Mouse (Mus musculus): Measurements from ENCODE around the gene Cnnm4.

The Cnnm4 gene

GRCm38 (mm10) chr1:36473211-36473780 lies 1.9 kb downstream of the Cnnm4 start:
- no peak for DNase-seq (ENCODE audit: low read depth, low spot score)

DNA sequence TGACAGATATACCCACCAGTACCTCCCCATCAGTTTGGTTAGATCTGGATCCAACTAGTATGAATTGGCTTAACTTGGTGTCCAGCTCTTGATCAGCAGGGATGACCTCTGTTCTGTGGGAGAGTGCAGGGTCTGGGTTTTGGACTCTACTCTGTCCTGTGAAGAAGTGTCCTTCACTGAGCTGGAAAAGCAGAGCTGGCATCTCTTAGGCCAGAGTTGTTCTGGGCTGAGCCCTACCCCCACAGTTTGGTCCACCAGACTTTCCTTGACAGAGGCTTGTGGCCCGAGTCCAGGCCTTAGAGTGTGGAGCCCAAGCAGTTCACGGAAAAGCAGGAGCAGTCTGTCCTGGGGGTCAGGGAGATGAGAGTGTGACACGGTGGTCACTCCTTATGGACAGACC lies 3.2 kb downstream of the Cnnm4 start:
- no peak for DNase-seq (ENCODE audit: low read depth, low spot score)

DNA sequence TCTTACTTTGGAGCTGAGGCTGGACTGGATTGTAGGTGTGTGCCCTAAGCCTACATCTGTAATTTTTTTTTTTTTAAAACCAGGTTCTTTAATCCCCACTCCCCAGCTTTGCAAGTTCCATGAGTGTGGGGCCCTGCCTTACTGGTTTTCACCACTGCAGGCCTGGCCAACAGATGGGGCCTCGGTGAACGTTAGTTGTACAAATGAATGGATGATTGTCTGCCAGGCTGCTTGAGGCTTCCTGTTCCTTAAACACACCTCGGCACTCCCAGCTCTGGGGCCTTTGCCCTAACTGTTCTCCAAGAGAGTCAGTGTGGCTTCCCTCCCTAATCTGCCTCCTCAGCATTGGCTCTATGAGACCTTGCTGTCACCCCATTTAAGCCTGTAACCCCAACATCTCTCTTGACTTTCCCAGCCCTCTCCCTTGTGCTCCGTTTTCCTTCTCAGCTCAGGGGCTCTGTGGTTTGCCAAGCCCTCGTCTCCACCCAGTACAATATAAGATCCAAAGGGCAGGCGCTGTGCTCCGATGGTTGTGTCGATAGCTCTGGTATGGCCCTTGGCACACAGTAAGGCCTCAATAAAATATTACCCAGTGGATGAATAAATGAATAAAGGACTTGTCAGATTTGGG lies 4.2 kb downstream of the Cnnm4 start:
- DNase-seq (ENCODE audit: low read depth, low spot score): peak; percentile 22

DNA sequence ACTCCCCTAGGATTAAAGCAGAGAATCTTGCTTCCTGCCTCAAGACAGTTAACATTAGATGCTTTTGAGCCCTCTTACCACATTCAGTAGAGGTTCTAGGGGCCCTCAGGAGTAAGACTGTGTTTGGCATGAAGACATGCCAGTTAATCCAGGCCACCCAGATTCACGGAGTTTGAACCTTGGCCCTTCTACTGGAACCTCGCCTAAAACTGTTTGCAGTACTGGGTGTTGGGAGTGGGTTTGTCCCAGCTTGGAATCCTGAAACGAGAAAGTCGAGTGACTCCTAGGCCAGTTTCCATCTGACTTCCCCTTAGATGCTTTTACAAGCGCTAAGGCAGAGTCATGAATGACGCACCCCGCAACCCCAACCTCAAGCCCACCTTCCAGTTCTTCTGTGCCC lies 5.0 kb downstream of the Cnnm4 start:
- no peak for DNase-seq (ENCODE audit: low read depth, low spot score)

DNA sequence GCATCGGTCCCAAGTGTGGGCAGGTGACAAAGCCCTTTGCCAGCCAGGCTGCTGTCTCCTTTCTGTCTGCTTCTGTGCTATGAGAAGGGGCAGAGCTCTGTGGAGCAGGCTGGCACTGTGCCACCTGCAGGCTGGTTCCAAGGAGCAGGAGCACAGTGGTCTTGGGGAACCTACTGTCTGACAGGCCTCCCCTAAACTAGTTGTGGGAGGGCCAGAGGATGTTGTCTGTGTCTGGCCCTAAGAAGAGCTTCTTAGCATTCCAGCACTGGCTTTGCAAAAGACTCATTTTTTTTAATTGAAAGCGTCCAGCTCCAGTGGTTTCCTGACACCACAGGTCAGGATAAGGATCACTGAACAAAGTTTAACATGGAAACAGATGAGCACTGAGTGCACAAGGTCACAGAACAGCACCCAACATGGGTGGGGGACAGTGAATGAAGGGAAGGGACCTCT lies 6.9 kb downstream of the Cnnm4 start:
- DNase-seq (ENCODE audit: low read depth, low spot score): no peak

DNA sequence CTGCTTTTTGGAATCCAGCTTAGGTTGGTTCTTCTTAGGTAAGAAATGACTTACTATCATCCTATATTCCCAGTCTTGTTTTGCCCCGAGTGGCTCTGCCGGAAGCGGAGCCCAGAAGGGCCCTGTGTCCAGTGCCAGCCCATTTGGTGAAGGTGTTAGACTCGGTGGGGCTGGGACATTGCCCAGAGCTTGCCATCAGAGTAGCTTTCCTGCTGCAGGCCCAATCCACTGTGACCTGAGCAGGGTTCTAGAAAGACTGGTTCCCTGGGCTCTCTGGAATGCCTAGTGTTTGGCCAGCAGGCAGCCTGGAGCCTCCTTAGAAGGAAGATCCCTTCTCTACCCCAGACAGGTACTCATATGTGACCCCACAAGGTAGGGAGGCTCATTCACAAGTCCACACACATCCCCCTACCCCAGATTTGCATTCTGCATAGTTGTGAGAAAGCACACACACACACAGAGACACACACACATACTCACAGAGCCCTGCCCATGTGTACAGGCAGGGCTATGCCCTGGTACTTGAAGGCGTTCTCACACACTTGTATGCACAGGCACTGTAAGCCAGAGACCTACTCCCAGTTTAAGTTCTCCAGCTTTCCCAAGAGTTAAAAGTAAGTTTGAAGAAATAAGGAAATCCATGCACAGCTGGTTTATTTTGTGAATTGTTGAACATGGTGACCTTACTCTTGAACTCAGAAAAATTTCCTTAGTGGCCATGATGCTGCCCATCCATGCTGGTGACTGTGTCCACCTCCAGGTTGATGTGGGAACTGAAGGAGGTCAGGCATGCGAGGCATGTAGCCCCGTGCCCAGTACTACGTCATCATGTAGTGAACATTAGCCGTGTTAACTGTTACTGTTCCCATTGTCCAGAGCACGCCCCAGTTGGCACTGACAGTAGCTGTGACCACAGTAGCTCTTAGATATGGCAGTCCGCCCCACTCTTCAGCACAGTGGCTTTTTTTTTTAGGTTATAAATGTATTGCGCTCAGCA lies 8.8 kb downstream of the Cnnm4 start:
- DNase-seq (ENCODE audit: low read depth, low spot score): no peak

- DNase-seq (ENCODE audit: low read depth, low spot score): no peak
Measured at GRCm38 (mm10) chr1:36483825-36484224, 12.4 kb downstream of the Cnnm4 start.

DNA sequence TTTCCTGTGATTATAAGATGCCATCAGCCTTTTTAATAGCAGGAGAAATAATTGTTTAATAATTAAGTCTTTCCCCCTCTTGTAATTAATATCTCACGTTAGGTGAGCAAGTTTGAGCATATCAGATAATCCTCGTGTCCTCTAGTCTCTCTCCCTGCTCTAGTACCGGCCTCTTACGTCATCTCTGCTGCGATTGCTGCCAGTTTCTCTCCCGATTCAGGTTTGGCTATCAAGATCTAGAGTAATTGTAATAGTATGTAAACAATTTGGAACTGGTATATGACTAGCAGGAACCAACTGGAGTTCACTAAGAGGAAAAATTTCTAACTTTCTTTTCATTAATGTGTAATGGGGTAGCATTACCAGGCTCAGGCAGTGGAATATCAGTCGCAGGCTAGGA lies 13.7 kb downstream of the Cnnm4 start:
- no peak for DNase-seq (ENCODE audit: low read depth, low spot score)

DNA sequence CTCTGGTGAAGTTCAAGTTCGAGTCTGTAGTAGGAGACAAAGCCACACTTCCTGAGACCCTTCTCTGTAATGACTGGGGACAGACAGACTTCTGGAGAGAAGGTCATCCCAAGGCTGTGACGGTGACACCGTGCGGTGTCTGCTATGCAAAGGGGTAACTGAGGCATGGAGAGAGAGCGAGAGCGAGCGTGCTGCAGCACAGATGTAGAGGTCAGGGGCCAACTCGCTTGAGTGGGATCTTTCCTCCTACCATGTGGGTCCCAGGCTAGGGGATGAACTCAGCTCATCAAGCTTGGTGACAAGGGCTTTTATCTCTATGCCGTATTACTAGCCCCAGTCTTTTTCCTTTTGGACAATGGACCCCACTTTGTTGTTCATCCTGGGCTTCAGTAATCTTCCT lies 15.7 kb downstream of the Cnnm4 start:
- DNase-seq (ENCODE audit: low read depth, low spot score): peak; percentile 18

- DNase-seq (ENCODE audit: low read depth, low spot score): no peak
Measured at GRCm38 (mm10) chr1:36489661-36490060, 18.2 kb downstream of the Cnnm4 start.

- peak; percentile 45 for DNase-seq (ENCODE audit: low read depth, low spot score)
Measured at GRCm38 (mm10) chr1:36492416-36493139, 21.2 kb downstream of the Cnnm4 start.

DNA sequence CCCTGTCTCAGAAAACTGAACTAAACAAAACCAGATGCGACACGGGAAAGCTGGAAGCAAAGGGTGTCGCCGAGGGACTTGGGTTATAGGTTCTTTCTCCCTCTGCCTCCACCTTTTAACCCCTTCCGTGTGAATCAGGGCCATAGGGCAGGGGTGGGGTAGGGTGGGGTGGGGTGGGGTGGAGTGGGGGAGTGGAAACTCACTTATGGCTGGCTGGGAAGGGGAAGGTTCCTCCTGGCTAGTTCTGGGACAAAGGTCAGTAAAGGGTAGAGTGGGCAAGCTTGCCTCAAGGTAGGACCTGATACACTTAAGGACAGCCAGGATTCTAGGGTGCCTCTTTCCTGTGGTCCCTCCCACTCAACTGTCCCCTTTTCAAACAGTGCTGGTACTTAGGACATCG lies 21.9 kb downstream of the Cnnm4 start:
- no peak for DNase-seq (ENCODE audit: low read depth, low spot score)

GRCm38 (mm10) chr1:36496719-36497118 lies 25.3 kb downstream of the Cnnm4 start:
- no peak for DNase-seq (ENCODE audit: low read depth, low spot score)

DNA sequence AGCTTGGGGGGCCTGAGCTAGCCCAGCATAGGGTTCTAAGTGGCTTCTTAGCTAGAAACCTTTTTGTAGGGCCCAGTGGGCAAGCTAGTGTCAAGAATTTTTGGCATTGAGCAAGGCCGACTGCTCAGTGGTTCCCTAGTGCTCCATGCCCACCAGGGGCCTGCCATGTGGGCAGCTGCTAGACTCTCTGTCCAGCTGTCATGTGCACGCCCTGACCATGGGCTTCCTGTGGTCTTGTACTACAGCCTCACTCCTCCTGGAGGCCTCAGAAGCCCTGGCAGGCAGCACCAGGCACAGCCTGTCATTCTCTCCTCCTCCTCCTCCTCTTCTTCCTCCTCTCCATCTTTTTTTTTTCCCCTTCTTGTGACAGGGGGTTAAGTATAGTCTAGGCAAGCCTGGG lies 25.9 kb downstream of the Cnnm4 start:
- DNase-seq (ENCODE audit: low read depth, low spot score): no peak

GRCm38 (mm10) chr1:36501261-36501660 lies 29.8 kb downstream of the Cnnm4 start:
- DNase-seq (ENCODE audit: low read depth, low spot score): peak; percentile 75

- no peak for DNase-seq (ENCODE audit: low read depth, low spot score)
Measured at GRCm38 (mm10) chr1:36508238-36508637, 36.8 kb downstream of the Cnnm4 start.

GRCm38 (mm10) chr1:36511289-36512021 lies 40.0 kb downstream of the Cnnm4 start, which contains the start of gene Cnnm3:
Cnnm3 (plus strand) TSS chr1:36511867.
- peak; percentile 97 for DNase-seq (ENCODE audit: low read depth, low spot score)

GRCm38 (mm10) chr1:36512089-36512965 lies 40.9 kb downstream of the Cnnm4 start:
- DNase-seq (ENCODE audit: low read depth, low spot score): peak; percentile 57

DNA sequence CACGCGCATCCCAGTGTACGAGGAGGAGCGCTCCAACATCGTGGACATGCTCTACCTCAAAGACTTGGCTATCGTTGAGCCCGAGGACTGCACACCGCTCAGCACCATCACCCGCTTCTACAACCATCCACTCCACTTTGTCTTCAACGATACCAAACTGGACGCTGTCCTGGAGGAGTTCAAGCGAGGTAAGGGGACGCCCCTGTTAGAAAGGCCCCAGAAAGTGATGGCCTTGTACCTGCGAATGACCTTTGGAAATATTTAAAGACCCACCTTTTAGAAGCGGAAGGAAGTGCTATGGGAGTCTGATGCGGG lies 41.5 kb downstream of the Cnnm4 start:
- DNase-seq (ENCODE audit: low read depth, low spot score): no peak

DNA sequence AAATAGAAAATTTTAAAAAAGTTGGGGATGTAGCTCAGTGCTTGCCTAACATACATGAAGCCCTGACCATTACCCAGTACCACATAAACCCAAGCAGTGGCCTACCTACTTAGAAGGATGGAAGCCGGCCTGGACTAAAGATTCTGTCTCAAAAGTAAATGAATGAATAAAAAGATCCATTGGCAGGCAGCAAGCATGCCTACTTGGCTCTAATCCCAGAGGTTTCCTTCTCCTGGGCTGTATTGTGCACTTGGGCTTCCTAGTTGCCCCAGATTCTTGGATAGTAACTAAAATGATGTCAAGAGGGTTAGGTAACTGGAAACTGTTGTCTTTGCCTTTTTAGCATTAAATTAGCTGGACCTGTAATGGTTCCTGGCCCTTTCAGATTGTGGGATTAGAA lies 41.9 kb downstream of the Cnnm4 start:
- DNase-seq (ENCODE audit: low read depth, low spot score): no peak
